Mouse (Mus musculus) heart, adult 2 months (tissue): ENCODE data around the gene Sipa1l1.

Source experiments
- CTCF ChIP-seq: fragments of 200-600 bp; IDR thresholded peaks from 2 replicates; pipeline ENCODE4 v1.8.1; 2022; ENCODE audit warnings: antibody characterized with exemption, mild to moderate bottlenecking, moderate library complexity
- POLR2A ChIP-seq: fragments of 200-500 bp; IDR thresholded peaks from 2 replicates; pipeline ENCODE4 v1.6.1; 2011; ENCODE audit warnings: mild to moderate bottlenecking, low read depth, low read length, control low read depth; ENCODE audit not compliant: insufficient read depth

DNA sequence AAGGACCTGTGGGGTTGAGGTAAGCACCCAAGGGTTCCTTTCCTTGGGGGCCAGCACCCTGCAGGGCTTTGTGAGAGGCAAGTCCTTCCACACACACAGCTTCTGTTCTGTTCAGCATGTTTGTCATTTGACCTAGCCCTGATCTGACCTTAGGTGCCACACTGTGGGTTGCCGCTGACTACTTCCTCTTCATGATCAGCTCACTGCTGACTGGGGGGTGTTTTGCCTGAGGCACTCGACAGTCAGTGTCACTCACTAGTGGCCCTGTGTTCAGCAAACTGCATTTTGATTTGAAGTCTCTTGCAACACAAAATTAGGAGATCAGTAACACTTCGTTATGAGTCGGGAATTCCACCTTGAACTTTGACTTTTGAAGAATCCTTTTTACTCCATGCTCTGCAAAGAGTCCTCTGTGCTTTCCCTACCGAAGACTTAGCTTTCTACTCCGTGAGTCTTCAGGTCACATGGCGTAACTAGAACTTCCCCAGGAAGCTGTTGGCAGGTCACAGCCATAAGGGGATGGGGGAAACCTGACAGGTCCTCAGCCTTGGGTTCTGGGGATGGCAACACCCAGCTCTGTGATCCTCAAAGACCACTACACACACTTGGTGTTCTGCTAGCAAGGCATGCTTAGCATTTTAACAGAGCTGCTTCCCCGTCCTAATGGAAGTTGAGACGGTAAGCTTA, 279.2 kb downstream of the Sipa1l1 start:
- TF ChIP-seq POLR2A (no peak), CTCF (no peak)
